Mouse (Mus musculus): Measurements from ENCODE around the gene Mrpl46.

Mrpl46 gene

DNA sequence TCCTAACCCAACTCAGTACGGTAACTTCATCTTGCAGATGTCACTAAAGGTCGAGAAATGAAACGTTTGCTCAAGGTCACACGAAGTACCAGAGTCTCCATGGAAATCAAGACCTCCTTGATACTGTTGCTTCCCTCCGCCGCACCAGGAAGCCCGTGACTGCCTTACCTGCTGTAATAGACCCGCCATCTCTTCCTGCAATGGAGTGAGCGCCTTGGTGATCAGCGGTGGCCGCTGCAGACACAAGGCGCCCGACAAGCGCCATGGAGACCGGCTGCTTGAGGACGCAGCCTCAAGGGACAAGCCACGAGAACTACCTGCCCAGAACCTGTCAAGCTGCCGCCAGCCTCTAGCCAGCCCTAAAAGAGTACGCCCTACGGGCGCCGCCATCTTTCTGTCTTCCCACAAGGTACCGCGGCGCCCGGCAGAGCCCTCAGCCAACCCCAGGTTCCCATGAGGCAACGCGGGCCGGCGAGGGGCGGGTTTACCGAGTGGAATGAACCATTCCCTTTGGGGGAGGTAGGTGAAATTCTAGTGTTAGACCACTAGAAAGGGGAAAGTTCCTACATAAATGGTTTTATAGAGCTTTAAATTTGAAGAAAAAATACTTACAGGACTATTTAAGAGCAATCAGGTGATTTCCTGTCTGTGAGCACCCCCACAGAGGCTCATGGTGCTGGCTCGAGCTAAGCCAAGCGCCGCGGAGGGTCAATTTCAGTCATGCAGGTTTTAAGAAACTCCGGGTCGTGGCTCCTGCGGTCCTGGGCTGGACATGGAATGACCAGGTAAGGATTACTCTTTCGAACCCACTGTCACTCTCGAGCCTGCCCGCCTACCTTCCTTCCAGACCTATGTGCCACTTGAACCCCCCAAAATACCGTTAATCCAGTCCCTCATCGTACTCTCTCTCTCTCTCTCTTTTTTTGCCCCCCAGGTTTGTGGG is at the start of gene Mrpl46, which contains the start of gene Mrps11:
Gene Mrpl46, minus strand, starts transcription at position 893 of the 943 bp plus-strand sequence.
Gene Mrps11, plus strand, starts transcription at position 481 of the 943 bp plus-strand sequence.
- in situ Hi-C loops (cut with MboI; ENCODE audit: unreplicated experiment in 2 of 2), result loop anchor here (25.0 kb wide), 1 partner anchor 579 kb away; no protein-coding TSS in a partner anchor

DNA sequence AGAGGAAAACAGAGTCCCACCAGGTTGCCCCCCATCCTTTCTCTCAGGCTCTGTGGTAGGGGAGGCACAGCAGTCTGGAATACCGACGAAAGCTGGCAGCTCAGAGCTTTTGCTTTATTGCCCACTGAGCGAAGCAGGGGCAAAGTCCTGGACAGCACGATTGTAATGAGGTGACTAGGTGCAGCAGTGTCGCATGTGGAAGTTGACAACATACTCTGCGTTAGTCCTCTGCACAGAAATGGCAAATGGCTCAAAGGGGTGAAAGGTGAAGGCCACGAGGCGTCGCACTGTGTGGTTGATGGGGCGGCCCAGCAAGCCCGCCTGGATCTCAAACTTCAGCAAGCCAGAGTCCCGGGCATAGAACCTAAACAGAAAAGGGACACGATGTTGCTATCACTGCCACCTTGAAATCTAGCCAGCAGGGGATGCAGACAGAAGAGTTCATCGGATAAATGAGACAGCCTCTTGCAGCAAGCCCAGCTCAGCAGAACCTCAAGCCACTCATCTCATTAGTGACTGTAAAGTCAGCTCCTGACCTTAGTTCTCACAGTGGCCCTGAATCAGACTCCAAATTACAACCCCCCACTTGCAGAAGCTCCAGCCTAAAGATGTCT is 44.5 kb upstream of the Mrpl46 start:
- in situ Hi-C loops (cut with MboI; ENCODE audit: unreplicated experiment in 2 of 2), result no loop called here

DNA sequence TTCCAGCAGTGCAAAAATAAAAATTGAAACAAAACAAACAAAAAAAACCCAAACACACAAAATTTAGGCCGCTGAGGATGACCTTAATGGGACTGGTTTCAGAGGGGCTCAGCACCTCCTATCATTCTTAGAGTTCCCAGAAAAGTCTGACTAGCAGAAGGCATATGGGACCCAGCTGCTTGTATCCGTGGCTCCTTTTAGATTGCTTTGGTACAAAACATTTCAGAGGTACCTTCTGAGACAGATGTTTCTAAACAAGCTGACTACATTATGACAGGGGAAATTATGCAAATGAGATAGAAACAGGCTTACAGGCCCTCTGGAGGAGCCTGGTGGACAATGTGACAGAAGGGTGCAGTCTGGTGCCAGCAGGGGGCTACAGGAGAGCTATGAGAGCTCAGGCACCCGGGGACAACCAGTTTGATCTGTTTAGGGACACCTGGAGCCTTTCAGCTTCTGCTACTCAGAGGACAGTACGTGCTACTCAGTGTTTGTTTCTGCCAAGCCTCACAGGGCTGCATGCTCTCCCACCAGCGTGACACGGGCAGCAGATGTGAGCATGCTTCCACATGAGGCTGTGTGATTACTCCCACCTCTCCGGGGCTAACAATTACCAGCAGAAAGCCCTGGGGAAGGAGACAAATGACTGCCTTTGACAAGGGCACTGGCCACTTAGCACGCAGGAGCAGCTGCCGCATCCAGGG is 43.5 kb upstream of the Mrpl46 start:
- in situ Hi-C loops (cut with MboI; ENCODE audit: unreplicated experiment in 2 of 2), result no loop called here

DNA sequence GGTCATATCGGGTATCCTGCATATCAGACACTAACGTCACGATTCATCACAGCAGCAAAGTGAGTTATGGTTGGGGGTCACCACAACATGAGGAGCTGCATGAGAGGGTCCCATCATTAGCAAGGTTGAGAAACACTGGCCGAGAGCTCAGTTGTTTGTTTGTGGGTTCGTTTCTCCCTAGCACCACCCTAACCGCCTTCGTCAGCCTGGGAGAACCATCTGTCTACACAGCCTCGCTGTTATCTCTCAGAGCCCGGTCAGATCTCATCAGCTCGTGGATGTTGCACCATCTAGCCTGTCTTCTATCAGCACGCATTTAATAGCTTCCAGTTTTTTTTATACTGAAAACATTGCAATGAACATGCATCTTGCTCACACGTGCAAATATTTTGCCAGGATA is 35.0 kb upstream of the Mrpl46 start:
- in situ Hi-C loops (cut with MboI; ENCODE audit: unreplicated experiment in 2 of 2), result no loop called here

DNA sequence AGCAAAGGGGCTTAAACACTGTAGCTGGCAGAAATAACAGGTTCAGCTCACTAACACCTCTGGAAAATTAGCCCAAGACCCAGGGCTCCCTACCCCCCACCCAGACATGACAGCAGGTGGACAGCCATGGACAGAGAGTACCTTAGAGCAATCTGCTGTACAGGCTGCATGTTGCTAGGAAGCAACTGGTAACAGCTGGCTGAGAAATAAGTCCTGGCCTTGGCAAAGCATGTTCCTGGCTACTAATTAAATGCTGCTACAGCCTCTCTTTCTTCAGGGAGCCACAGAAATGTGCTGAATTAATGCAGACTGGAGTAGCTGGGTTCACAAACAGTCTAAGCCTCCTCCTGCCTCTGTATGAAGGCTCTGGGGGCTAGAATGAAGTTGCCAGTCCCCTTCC is 31.4 kb upstream of the Mrpl46 start:
- in situ Hi-C loops (cut with MboI; ENCODE audit: unreplicated experiment in 2 of 2), result no loop called here

DNA sequence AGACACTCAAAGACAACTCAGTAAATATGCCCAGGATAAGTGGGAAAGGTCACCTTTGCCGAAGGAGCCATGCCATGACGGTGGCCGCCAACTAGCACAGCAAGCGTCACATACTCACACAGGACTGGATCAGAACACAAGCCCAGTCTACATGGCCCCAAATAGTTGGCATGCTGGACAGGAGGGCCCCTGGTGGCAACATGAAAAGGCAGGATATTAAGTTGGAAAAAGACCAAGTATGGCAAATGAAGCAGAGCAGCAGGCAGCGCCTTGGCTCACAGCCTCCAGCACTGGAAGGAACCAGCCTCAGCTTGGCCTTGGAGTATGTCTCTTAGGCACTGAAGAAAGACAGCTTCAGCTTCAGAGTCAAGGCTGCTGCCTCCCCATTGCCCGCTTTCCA is 30.5 kb upstream of the Mrpl46 start:
- in situ Hi-C loops (cut with MboI; ENCODE audit: unreplicated experiment in 2 of 2), result no loop called here

DNA sequence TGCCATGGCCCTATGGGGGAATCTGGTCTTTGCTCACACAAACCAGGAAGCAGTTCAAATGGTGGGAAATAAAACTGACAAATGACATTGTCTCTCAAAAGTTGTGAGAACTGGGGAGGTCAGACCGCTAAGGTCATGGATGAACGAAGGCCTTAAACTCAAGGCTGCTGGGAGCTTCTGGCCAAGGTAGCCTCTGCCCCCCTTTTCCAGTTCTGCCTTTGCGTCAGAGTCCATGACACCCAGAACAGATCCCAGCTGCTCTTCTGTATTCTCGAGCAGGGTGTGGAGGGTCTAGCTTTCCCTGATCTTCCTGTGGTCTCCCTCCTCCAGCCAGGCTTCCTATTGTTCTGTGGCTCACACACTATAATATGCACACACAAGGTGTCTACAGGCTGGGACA is 23.9 kb upstream of the Mrpl46 start:
- in situ Hi-C loops (cut with MboI; ENCODE audit: unreplicated experiment in 2 of 2), result loop anchor here in 1 of 2 experiments (10.0 kb wide), 1 partner anchor 418 kb away; no protein-coding TSS in a partner anchor

DNA sequence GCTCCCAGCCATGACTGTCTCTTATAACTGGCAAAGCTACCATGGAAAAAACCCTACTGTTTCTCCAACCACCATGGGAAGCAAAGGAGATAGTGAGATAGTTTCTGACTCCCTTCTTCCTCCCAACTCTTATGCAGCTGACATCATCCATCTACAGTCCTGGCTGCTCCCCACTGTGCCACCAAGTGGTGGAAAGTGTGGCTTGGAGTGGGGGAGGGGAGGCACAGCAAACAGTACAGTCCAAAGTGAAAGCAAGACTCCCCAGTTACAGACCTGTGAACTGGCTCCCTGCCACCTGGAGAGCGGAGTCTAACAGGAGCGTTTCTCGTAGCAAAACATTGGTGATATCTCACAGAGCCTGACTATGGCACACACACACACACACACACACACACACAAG is 20.5 kb upstream of the Mrpl46 start:
- in situ Hi-C loops (cut with MboI; ENCODE audit: unreplicated experiment in 2 of 2), result loop anchor here in 1 of 2 experiments (10.0 kb wide), 1 partner anchor 421 kb away; no protein-coding TSS in a partner anchor

DNA sequence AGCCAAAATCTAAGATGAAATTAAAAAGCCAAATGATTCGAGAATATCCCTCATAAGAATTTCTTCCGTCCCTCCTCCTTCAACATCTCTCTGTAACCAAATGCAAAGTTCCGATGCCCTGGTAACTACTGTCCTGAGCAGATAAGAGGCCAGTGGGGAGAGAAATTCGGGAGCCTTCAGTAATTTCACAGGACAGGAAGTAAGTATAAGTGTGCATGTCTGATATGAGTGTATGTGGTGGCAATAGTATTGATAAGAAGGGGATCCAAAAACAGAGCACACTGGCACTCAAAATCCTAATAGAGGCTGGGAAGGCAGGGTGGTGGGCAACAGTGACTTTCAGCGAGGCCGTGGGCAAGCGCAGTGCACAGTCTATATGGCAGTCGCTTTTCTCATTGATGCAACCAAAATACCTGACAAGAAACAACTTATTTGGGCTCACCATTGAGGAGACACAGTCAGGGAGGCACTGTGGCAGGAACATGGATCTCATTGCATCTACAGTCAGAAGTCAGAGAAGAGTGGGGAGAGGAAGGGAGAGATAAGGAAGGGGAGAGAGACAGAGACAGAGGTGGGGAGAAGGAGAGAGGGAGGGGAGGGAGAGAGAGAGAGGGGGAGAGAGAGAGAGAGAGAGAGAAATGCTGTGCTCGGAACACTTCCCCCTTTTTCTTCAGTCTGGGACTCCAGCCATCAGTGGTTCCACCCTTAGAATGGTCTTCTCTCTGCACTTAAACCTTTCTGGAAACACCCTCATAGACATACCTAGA is 16.6 kb upstream of the Mrpl46 start:
- in situ Hi-C loops (cut with MboI; ENCODE audit: unreplicated experiment in 2 of 2), result loop anchor here (10.0 to 25.0 kb wide), 5 partner anchors 45 to 562 kb away; partner anchors contain the start of gene Det1 (in 1 of the 2)

DNA sequence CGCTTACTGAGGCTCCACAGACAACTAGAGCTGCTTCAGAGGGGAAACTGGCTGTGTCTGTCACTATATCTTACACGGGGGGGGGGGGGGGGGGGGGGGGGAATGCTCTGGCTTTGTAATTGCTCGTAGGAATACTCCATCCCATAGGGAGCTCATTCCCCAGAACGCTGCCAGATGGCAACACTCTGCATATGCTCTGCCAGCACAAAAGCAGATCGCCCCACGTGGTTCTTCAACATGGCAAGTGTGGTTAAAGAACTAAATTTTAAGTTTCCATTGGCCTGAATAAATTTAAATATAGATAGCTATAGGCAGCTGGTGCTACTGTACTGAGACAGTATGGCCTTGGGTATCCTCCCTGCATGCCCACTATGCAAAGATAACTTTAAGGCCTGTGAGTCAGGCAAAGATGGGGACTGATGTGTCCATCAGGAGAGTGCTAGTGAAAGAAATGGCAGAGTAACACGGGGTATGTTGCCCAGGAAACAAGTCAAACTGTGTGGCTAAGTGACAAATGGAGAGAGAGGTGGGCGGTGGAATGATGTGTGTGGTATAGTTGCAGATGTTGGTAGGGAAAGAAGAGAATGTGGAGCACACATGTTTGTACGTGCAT is 14.6 kb upstream of the Mrpl46 start:
- in situ Hi-C loops (cut with MboI; ENCODE audit: unreplicated experiment in 2 of 2), result loop anchor here (10.0 to 25.0 kb wide), 4 partner anchors 47 to 564 kb away; partner anchors contain the start of gene Det1 (in 1 of the 2)

DNA sequence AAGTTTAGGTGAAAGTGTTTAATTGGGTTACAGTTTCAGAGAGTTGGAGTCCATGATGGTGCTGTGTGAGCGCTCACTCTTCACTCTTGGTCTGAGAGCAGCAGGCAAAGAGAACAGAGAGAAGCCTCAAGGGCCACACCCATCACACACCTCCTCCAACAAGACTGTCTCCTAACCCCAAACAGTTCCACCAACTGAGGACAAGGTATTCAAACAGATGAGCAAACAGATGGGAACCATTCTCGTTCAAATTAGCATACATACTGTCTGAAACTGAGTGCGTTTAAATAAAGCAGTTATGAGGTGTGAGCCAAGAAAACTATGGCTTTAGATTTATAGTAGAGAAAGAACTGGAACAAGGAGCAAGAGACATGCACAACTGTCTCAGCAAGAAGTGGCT is 13.3 kb upstream of the Mrpl46 start:
- in situ Hi-C loops (cut with MboI; ENCODE audit: unreplicated experiment in 2 of 2), result loop anchor here (10.0 to 25.0 kb wide), 4 partner anchors 48 to 566 kb away; partner anchors contain the start of gene Det1 (in 1 of the 2)

DNA sequence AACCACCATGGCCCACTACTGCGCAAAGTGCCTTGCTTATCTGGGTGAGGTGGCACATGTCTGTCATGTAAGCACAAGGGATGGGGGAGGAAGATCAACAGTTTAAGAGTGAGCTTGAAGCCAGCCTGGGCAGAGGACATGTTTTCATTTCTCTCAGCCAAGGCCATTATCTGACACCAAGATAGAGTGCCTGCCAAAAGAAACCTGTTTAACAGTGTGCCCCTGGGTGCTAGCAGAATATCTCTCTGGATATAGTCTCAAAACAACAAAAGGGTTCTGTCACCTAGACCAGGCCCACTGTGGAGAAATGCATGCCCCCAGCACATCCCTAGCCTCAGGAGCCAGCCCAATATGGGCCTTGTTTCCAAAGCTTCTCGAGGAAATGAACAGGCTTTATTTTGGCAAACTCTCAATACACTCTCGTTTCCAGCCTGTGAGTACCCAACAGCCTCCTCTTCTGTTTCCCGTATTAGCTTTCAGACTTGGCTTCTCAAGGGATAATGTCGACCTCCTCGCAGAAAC is 11.3 kb upstream of the Mrpl46 start:
- in situ Hi-C loops (cut with MboI; ENCODE audit: unreplicated experiment in 2 of 2), result loop anchor here (5.0 to 25.0 kb wide), 7 partner anchors 50 to 568 kb away; partner anchors contain the start of gene Det1 (in 1 of the 2)

DNA sequence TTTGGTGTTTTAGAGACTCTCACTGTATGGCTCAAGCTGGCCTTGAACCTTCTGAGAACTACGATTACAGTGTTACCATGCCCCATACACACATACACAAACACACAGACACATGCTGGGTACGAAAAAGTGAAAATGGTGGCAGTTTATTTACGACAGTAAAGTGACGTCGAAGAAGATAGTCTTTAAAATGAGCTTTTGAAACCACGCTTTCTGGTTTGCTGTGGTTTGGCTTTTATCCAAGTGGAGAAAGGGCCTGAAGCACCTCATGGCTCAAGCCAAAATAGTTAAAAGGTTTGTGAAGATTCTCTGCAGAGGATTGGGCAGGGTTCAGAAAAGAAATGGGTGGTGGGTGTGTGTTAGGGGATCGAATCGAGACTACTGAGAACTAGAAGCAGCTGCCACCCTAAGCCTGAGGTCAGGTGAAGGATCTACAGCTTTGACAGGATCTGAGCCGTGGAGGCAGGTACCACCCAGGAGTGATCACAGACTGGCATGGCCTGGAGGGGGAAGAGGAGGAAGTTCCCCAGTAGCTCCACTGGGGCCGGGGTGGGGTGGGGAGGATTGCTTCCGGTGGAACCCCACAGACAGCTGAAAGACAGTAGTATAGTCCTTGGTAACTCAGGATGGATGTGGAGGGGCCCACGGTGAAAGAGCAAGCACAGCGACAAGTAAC is 10.7 kb upstream of the Mrpl46 start:
- in situ Hi-C loops (cut with MboI; ENCODE audit: unreplicated experiment in 2 of 2), result loop anchor here (5.0 to 25.0 kb wide), 7 partner anchors 51 to 568 kb away; partner anchors contain the start of gene Det1 (in 1 of the 2)

DNA sequence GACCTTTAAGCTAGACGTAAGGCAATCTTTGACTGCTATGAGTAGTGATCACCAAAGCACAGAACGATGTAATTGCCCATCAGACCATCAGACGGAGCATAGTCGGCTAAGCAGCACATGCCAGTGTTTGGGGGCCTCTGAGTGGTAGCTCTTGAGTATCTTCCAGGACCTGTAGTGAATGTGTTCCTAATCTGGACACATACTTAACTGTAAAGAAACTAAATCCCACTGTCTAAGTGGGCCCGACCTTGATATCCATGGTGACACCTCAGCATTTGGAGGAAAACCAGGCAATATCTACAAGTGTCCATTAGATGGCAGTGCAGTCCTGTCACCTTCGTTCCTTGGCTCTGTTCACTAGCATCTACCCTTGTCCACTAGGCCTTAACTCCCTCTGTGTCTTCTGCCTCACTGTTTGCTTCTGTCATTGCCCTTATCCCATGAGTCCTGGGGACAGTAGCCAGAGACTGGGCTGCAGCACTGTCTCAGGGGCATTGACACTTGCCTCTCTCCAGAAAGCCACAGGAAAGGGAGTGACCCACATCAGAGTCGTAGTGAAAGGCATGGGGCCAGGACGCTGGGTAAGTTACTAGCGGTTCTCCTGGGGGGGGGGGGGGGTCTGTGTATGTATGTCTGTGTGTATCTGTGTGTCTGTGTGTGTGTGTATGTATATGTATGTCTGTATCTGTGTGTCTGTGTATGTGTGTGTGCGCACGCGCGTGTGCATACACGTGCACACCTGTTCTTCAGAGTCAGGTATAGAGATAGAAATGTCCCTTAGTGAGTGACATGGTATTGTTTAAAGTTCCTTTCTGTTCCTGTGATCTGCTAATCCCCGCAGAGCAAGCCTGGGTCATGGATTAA is 8.3 kb upstream of the Mrpl46 start:
- in situ Hi-C loops (cut with MboI; ENCODE audit: unreplicated experiment in 2 of 2), result loop anchor here (5.0 to 25.0 kb wide), 7 partner anchors 53 to 571 kb away; partner anchors contain the start of gene Det1 (in 1 of the 2)

DNA sequence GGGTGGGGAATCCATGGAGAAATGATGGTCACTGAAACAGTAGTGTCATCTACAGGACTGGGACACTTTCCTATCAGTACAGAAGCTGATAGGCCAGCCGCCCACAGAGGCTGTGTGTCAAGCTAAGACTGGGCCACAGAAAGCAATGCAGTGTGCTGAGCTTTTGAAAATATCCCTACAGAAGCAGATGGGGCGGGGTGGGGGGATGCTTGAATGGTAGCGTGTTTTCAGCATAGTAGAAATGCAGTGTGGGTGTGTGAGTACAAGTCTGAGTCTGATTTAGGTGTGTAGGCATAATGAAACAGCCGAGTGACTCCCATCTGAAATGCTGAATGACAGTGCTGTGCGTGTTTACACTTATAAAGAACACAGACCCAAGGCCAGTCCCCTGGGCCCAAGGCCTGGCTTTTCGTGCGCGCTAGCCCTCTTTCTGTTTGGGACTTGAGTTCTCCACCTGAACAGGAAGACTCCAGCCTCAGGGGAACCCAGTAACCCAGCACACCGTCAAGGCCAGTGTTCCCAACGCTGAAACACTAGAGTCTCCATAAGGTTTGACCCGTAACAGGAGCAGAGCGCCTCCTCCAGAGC is 4.6 kb upstream of the Mrpl46 start:
- in situ Hi-C loops (cut with MboI; ENCODE audit: unreplicated experiment in 2 of 2), result loop anchor here (25.0 kb wide), 1 partner anchor 574 kb away; no protein-coding TSS in a partner anchor

DNA sequence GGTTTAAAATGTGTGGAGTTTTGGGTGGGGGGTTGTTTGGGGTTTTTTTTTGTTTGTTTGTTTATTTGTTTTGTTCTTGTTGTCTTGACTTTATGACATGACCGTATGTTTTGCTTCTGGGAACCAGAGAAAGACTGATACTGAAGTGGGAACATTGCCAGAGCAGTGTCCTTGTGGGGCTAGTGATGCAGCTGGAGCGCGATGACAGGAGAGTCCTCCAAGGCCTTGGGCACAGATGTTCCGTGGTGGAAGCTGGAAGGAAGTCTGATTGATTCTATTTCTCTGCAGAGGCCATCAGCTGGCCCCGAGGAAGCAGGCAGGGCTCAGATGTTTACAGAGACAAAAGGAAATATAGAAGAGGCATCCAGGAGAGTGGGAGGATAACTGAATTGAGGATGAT is 2.6 kb upstream of the Mrpl46 start:
- in situ Hi-C loops (cut with MboI; ENCODE audit: unreplicated experiment in 2 of 2), result loop anchor here (25.0 kb wide), 1 partner anchor 576 kb away; no protein-coding TSS in a partner anchor

DNA sequence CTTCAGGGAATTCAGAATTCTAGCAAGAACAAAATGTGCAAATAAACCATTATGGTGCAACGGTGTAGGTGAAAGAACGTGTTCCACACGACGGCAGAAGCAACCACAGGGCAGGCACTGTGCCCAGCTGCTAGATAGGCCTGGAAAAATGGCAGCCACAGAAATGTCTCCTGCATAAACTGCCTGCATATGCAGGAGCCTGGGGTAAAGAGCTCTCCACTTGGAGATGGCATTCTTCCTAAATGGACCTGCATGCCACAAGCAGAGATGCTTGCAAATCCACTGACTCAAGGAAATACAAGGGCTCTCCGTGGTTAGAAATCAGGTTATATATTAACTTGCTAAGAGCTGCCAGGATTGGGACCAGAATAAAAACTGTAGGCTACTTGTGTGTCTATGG is 4.6 kb downstream of the Mrpl46 start:
- in situ Hi-C loops (cut with MboI; ENCODE audit: unreplicated experiment in 2 of 2), result loop anchor here (25.0 kb wide), 1 partner anchor 584 kb away; no protein-coding TSS in a partner anchor
